In genomic region chr17:31919599-31919998, GRCm38 (mm10) we compare ENCODE assay signal across 26 mouse cellular contexts.
A peak's percentile ranks its signal among the peaks of the same experiment; 100 is the strongest.
DNase-seq lines count a peak whose midpoint lies in the region; ATAC-seq and TF ChIP-seq lines count a peak whose summit lies in the region.
"Had no signal": no experiment of that assay in that cellular context is flagged by ENCODE, and none has a peak within 500 bp of the region (broad histone marks: within the 10 kb centered on the region; RNA-seq: fewer than 3 reads in every experiment).

No protein-coding gene starts in this region.

- H3K27me3 ChIP-seq in lung, postnatal 0 days (replicated peaks; ENCODE audit: insufficient read depth, low read length) = no peaks in the 10 kb centered on the region
- H3K27me3 ChIP-seq: forebrain, embryonic 15.5 days; heart, embryonic 15.5 days; hindbrain, embryonic 12.5 days; liver, embryonic 12.5 days had no signal

- no peak for TF ChIP-seq CTCF in layer of hippocampus, adult 2 months (conservative IDR thresholded peaks at IDR 0.05)
- TF ChIP-seq CTCF in lung, postnatal 0 days (IDR thresholded peaks at IDR 0.05) = no peak

- H3K36me3 ChIP-seq in lung, postnatal 0 days (ENCODE audit: insufficient read depth, low read length) = no peaks in the 10 kb centered on the region
- H3K36me3 ChIP-seq: forebrain, embryonic 15.5 days; heart, embryonic 15.5 days; hindbrain, embryonic 12.5 days; liver, embryonic 12.5 days had no signal

- DNase-seq in layer of hippocampus, adult 2 months (ENCODE audit: low spot score in 2 of 2) = no peak
- DNase-seq in layer of hippocampus, adult 18-20 months (ENCODE audit: low spot score in 2 of 2) = no peak
- peak; percentile 90 to 93 for DNase-seq in lung, adult 18-20 months
- peak; percentile 93 for DNase-seq in lung, postnatal 0 days (ENCODE audit: low spot score)
- peak; percentile 67 to 89 for DNase-seq in lung, postnatal 4 days
- no peak for DNase-seq in spleen, postnatal 14 days (ENCODE audit: low spot score in 2 of 2)
- no peak for DNase-seq in cerebellum, adult 9-10 months
- DNase-seq: adrenal gland, postnatal 25 days; cerebellum, adult 18-20 months; cerebellum, postnatal 25 days; gastrocnemius, postnatal 14 days; heart, postnatal 36 days; kidney, adult 9 months; kidney, postnatal 10 days; midbrain, embryonic 14.5 days; right cerebral cortex, postnatal 14 days; thymus, adult 18-20 months; thymus, postnatal 25 days had no signal

- H3K27ac ChIP-seq in layer of hippocampus, adult 2 months = peak overlapping the region; percentile 43; the same call in 1 of the 2 replicates
- peak overlapping the region; percentile 92 for H3K27ac ChIP-seq in lung, postnatal 0 days (ENCODE audit: low read length)
- H3K27ac ChIP-seq: forebrain, embryonic 15.5 days; hindbrain, embryonic 12.5 days; liver, embryonic 12.5 days had no signal

- TF ChIP-seq EP300 in lung, postnatal 0 days (IDR thresholded peaks at IDR 0.05) = peak; percentile 86

- H3K9ac ChIP-seq in lung, postnatal 0 days (replicated peaks; ENCODE audit: low read depth) = peak overlapping the region; percentile 16; the same call in 1 of the 2 replicates
- H3K9ac ChIP-seq: forebrain, embryonic 15.5 days; heart, embryonic 15.5 days; hindbrain, embryonic 12.5 days; liver, embryonic 12.5 days had no signal

- WGBS in lung, postnatal 0 days = 32% methylated on average over 6 of the region's 7 CpGs

- no peaks in the 10 kb centered on the region for H3K9me3 ChIP-seq in lung, postnatal 0 days (ENCODE audit: low read length)
- H3K9me3 ChIP-seq: forebrain, embryonic 15.5 days; heart, embryonic 15.5 days; hindbrain, embryonic 12.5 days; liver, embryonic 12.5 days had no signal

- H3K4me1 ChIP-seq in lung, postnatal 0 days (ENCODE audit: insufficient read depth, low read depth, low read length) = peaks cover 38% of the 10 kb centered on the region

- peak; percentile 71 for ATAC-seq in lung, postnatal 0 days
- no peak for ATAC-seq in erythroid progenitor cell, adult 5-6 weeks (replicated peaks; ENCODE audit: low FRiP score, poor library complexity, severe bottlenecking)
- ATAC-seq: forebrain, embryonic 15.5 days; hindbrain, postnatal 0 days; intestine, embryonic 16.5 days; liver, embryonic 12.5 days had no signal

- H3K4me3 ChIP-seq in layer of hippocampus, adult 2 months = no peak overlapping the region
- H3K4me3 ChIP-seq in lung, postnatal 0 days (ENCODE audit: low read depth, low read length) = no peak overlapping the region
- H3K4me3 ChIP-seq: forebrain, embryonic 15.5 days; heart, embryonic 15.5 days; hindbrain, embryonic 12.5 days; left cerebral cortex, adult 2 months; liver, embryonic 12.5 days had no signal

- no peak overlapping the region for H3K4me2 ChIP-seq in lung, postnatal 0 days (replicated peaks; ENCODE audit: low read depth, low read length)
- H3K4me2 ChIP-seq: forebrain, embryonic 15.5 days; heart, embryonic 15.5 days; hindbrain, embryonic 12.5 days; liver, embryonic 12.5 days had no signal

Comparison
In these comparisons a context has a peak if more than half of its experiments do, and no peak if none do; other contexts are left out.
1. DNase-seq: peak in lung, adult 18-20 months (2 of 2), lung, postnatal 0 days (single experiment) and lung, postnatal 4 days (2 of 2); none in layer of hippocampus, adult 2 months (0 of 2), layer of hippocampus, adult 18-20 months (0 of 2), spleen, postnatal 14 days (0 of 2) and cerebellum, adult 9-10 months (single experiment).